Mouse (Mus musculus): ENCODE measurements around the gene Ccdc149. TPM values are rescaled to one million over a fixed set of nuclear protein-coding genes. Genes with fewer than 3 reads are reported as not detected.
A peak's percentile ranks its signal among the peaks of the same experiment; 100 is the strongest.

The Ccdc149 gene
- polyA plus RNA-seq, 1 experiment from 2014 or later = 3.7 TPM

- H3K9me3 ChIP-seq (ENCODE audit: control insufficient read depth, low read length) = no peaks in the 10 kb centered on the region
- H3K4me2 ChIP-seq (ENCODE audit: low read length) = no peak overlapping the region
- no peak for ATAC-seq (replicated peaks; ENCODE audit: low FRiP score, low TSS enrichment, low read depth)
- 78% methylated on average over 9 of the region's 9 CpGs for WGBS
- no peaks in the 10 kb centered on the region for H3K4me1 ChIP-seq (replicated peaks; ENCODE audit: control insufficient read depth, insufficient read depth, low read length)
- DNase-seq (ENCODE audit: low spot score) = no peak
- no peak overlapping the region for H3K27ac ChIP-seq (ENCODE audit: low read depth)
- no peaks in the 10 kb centered on the region for H3K27me3 ChIP-seq (replicated peaks; ENCODE audit: control insufficient read depth, insufficient read depth, low read length)
- H3K4me3 ChIP-seq (ENCODE audit: low read depth, low read length) = no peak overlapping the region
- H3K36me3 ChIP-seq (ENCODE audit: control insufficient read depth, insufficient read depth, low read length) = no peaks in the 10 kb centered on the region
- H3K9ac ChIP-seq (ENCODE audit: low read length) = no peak overlapping the region
These were observed 95.5 kb downstream of the Ccdc149 start for GRCm38 (mm10) chr5:52375847-52376246.

- Histone ChIP-seq H3K9me3 (ENCODE audit: control insufficient read depth, low read length) (no peaks in the 10 kb centered on the region), H3K4me3 (ENCODE audit: low read depth, low read length) (no peak overlapping the region), H3K27me3 (replicated peaks; ENCODE audit: control insufficient read depth, insufficient read depth, low read length) (no peaks in the 10 kb centered on the region), H3K9ac (ENCODE audit: low read length) (no peak overlapping the region), H3K4me2 (ENCODE audit: low read length) (no peak overlapping the region), H3K27ac (ENCODE audit: low read depth) (no peak overlapping the region), H3K4me1 (replicated peaks; ENCODE audit: control insufficient read depth, insufficient read depth, low read length) (no peaks in the 10 kb centered on the region), H3K36me3 (ENCODE audit: control insufficient read depth, insufficient read depth, low read length) (no peaks in the 10 kb centered on the region)
- no peak for DNase-seq (ENCODE audit: low spot score)
- no peak for ATAC-seq (replicated peaks; ENCODE audit: low FRiP score, low TSS enrichment, low read depth)
- 92% methylated on average over 6 of the region's 6 CpGs for WGBS
These were observed 100.4 kb downstream of the Ccdc149 start for GRCm38 (mm10) chr5:52370901-52371300.

GRCm38 (mm10) chr5:52367866-52368840, 103.2 kb downstream of the Ccdc149 start:
- Histone ChIP-seq H3K4me2 (ENCODE audit: low read length) (peak overlapping the region; percentile 36), H3K9me3 (ENCODE audit: control insufficient read depth, low read length) (no peaks in the 10 kb centered on the region), H3K9ac (ENCODE audit: low read length) (no peak overlapping the region), H3K36me3 (ENCODE audit: control insufficient read depth, insufficient read depth, low read length) (no peaks in the 10 kb centered on the region), H3K4me1 (replicated peaks; ENCODE audit: control insufficient read depth, insufficient read depth, low read length) (no peaks in the 10 kb centered on the region), H3K27ac (ENCODE audit: low read depth) (no peak overlapping the region), H3K4me3 (ENCODE audit: low read depth, low read length) (no peak overlapping the region), H3K27me3 (replicated peaks; ENCODE audit: control insufficient read depth, insufficient read depth, low read length) (no peaks in the 10 kb centered on the region)
- 57% methylated on average over 63 of the region's 63 CpGs for WGBS
- ATAC-seq (replicated peaks; ENCODE audit: low FRiP score, low TSS enrichment, low read depth) = no peak
- no peak for DNase-seq (ENCODE audit: low spot score)

- H3K9me3 ChIP-seq (ENCODE audit: control insufficient read depth, low read length) = no peaks in the 10 kb centered on the region
- 76% methylated on average over 2 of the region's 2 CpGs for WGBS
- H3K36me3 ChIP-seq (ENCODE audit: control insufficient read depth, insufficient read depth, low read length) = no peaks in the 10 kb centered on the region
- H3K4me3 ChIP-seq (ENCODE audit: low read depth, low read length) = no peak overlapping the region
- H3K27ac ChIP-seq (ENCODE audit: low read depth) = no peak overlapping the region
- H3K4me1 ChIP-seq (replicated peaks; ENCODE audit: control insufficient read depth, insufficient read depth, low read length) = no peaks in the 10 kb centered on the region
- no peak overlapping the region for H3K4me2 ChIP-seq (ENCODE audit: low read length)
- no peak overlapping the region for H3K9ac ChIP-seq (ENCODE audit: low read length)
- ATAC-seq (replicated peaks; ENCODE audit: low FRiP score, low TSS enrichment, low read depth) (no peak), DNase-seq (ENCODE audit: low spot score) (no peak)
- no peaks in the 10 kb centered on the region for H3K27me3 ChIP-seq (replicated peaks; ENCODE audit: control insufficient read depth, insufficient read depth, low read length)
These were observed 104.7 kb downstream of the Ccdc149 start for GRCm38 (mm10) chr5:52366661-52367060.

- 85% methylated on average over 5 of the region's 5 CpGs for WGBS
- DNase-seq (ENCODE audit: low spot score) (no peak), ATAC-seq (replicated peaks; ENCODE audit: low FRiP score, low TSS enrichment, low read depth) (no peak)
- H3K27me3 ChIP-seq (replicated peaks; ENCODE audit: control insufficient read depth, insufficient read depth, low read length) = no peaks in the 10 kb centered on the region
- H3K4me1 ChIP-seq (replicated peaks; ENCODE audit: control insufficient read depth, insufficient read depth, low read length) = no peaks in the 10 kb centered on the region
- no peaks in the 10 kb centered on the region for H3K9me3 ChIP-seq (ENCODE audit: control insufficient read depth, low read length)
- H3K9ac ChIP-seq (ENCODE audit: low read length) = no peak overlapping the region
- H3K4me3 ChIP-seq (ENCODE audit: low read depth, low read length) = no peak overlapping the region
- no peaks in the 10 kb centered on the region for H3K36me3 ChIP-seq (ENCODE audit: control insufficient read depth, insufficient read depth, low read length)
- H3K27ac ChIP-seq (ENCODE audit: low read depth) = no peak overlapping the region
- H3K4me2 ChIP-seq (ENCODE audit: low read length) = no peak overlapping the region
These were observed 105.4 kb downstream of the Ccdc149 start for GRCm38 (mm10) chr5:52365930-52366329.

- DNase-seq (ENCODE audit: low spot score) = no peak
- Histone ChIP-seq H3K4me2 (ENCODE audit: low read length) (no peak overlapping the region), H3K27me3 (replicated peaks; ENCODE audit: control insufficient read depth, insufficient read depth, low read length) (no peaks in the 10 kb centered on the region), H3K9ac (ENCODE audit: low read length) (no peak overlapping the region), H3K27ac (ENCODE audit: low read depth) (no peak overlapping the region), H3K9me3 (ENCODE audit: control insufficient read depth, low read length) (no peaks in the 10 kb centered on the region), H3K4me1 (replicated peaks; ENCODE audit: control insufficient read depth, insufficient read depth, low read length) (peaks cover 11% of the 10 kb centered on the region; the same call in 1 of the 2 replicates), H3K4me3 (ENCODE audit: low read depth, low read length) (no peak overlapping the region), H3K36me3 (ENCODE audit: control insufficient read depth, insufficient read depth, low read length) (no peaks in the 10 kb centered on the region)
- WGBS = 55% methylated on average over 5 of the region's 5 CpGs
- no peak for ATAC-seq (replicated peaks; ENCODE audit: low FRiP score, low TSS enrichment, low read depth)
These were observed 106.8 kb downstream of the Ccdc149 start for GRCm38 (mm10) chr5:52364521-52364920.

GRCm38 (mm10) chr5:52363468-52364150, 107.7 kb downstream of the Ccdc149 start, which contains the start of gene Sod3:
Gene Sod3 (plus strand): TSS chr5:52363791.
- Histone ChIP-seq H3K9ac (ENCODE audit: low read length) (no peak within 1 kb of the TSS), H3K4me2 (ENCODE audit: low read length) (no peak within 1 kb of the TSS), H3K36me3 (ENCODE audit: control insufficient read depth, insufficient read depth, low read length) (no peaks in the 10 kb centered on the region), H3K27ac (ENCODE audit: low read depth) (no peak within 1 kb of the TSS), H3K4me3 (ENCODE audit: low read depth, low read length) (no peak within 1 kb of the TSS), H3K9me3 (ENCODE audit: control insufficient read depth, low read length) (no peaks in the 10 kb centered on the region), H3K4me1 (replicated peaks; ENCODE audit: control insufficient read depth, insufficient read depth, low read length) (peaks cover 11% of the 10 kb centered on the region; the same call in 1 of the 2 replicates), H3K27me3 (replicated peaks; ENCODE audit: control insufficient read depth, insufficient read depth, low read length) (no peaks in the 10 kb centered on the region)
- DNase-seq (ENCODE audit: low spot score) (no peak), ATAC-seq (replicated peaks; ENCODE audit: low FRiP score, low TSS enrichment, low read depth) (no peak)
- WGBS = 27% methylated on average over 11 of the region's 11 CpGs

- H3K4me3 ChIP-seq (ENCODE audit: low read depth, low read length) = no peak overlapping the region
- peaks cover 11% of the 10 kb centered on the region; the same call in 1 of the 2 replicates for H3K4me1 ChIP-seq (replicated peaks; ENCODE audit: control insufficient read depth, insufficient read depth, low read length)
- no peak overlapping the region for H3K4me2 ChIP-seq (ENCODE audit: low read length)
- 69% methylated on average over 6 of the region's 6 CpGs for WGBS
- ATAC-seq (replicated peaks; ENCODE audit: low FRiP score, low TSS enrichment, low read depth) (no peak), DNase-seq (ENCODE audit: low spot score) (no peak)
- H3K9me3 ChIP-seq (ENCODE audit: control insufficient read depth, low read length) = no peaks in the 10 kb centered on the region
- H3K27ac ChIP-seq (ENCODE audit: low read depth) = no peak overlapping the region
- no peak overlapping the region for H3K9ac ChIP-seq (ENCODE audit: low read length)
- H3K27me3 ChIP-seq (replicated peaks; ENCODE audit: control insufficient read depth, insufficient read depth, low read length) = no peaks in the 10 kb centered on the region
- H3K36me3 ChIP-seq (ENCODE audit: control insufficient read depth, insufficient read depth, low read length) = no peaks in the 10 kb centered on the region
These were observed 108.4 kb downstream of the Ccdc149 start for GRCm38 (mm10) chr5:52362776-52363467.

Measured in intestine, embryonic 14.5 days (tissue).